Mouse (Mus musculus) embryonic fibroblast, embryonic 13.5 days (primary cell): ENCODE results near the gene Gm45713.

Experiments
- CTCF ChIP-seq: IDR thresholded peaks from 2 replicates; pipeline ENCODE4 v1.5.1; 2011; ENCODE audit warnings: mild to moderate bottlenecking, control low read depth, low read length, moderate library complexity, borderline replicate concordance; ENCODE audit not compliant: insufficient read depth
- POLR2A ChIP-seq: IDR thresholded peaks from 2 replicates; pipeline ENCODE4 v1.6.1; 2011; ENCODE audit warnings: low read depth, mild to moderate bottlenecking, control low read depth, low read length, moderate library complexity

DNA sequence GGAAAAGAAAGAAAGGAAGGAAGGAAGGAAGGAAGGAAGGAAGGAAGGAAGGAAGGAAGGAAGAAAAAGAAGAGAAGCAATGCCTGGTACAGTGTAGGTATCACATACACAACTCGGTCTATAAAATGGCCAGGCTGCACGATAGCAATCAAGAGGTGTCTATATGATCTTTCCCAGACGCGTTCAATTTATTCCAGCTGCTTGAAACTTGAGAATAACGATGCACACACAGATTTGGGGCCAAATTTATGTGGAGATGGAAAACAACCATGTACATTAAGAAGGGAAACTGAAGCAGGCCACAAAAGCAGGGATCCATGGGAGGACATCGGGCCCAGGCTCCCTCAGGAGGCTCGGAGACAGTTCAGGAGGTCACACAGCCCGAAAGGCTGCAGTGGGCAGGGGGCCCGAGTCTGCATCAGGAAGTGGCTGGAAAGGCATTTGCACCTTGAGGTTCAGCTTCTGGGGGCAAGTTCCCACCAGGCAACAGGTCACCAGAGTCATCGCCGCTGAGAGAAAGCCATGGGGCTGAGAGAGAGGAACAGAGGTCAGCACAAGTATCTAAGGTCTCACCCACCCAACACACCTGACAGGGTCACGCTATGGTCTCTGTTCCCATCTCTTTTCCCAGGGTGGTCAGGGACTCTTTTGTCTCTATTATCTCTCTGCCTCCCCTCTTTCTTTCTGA is 43.1 kb downstream of the Gm45713 start:
- TF ChIP-seq CTCF = no peak
- no peak; the same call in 1 of the 2 replicates for TF ChIP-seq POLR2A
